Mouse (Mus musculus) embryonic facial prominence, embryonic 13.5 days (tissue): ENCODE measurements around the gene Fgfr2. TPM values are rescaled to one million over a fixed set of nuclear protein-coding genes. Genes with fewer than 3 reads are reported as not detected.

ENCODE experiments used
- ATAC-seq: fragments of 200-750 bp; cut with Nextera tagmentation; 2 replicates; pipeline ENCODE4 v1.8.0; 2017; ENCODE audit warnings: low read depth; ENCODE audit not compliant: insufficient number of reproducible peaks, insufficient read depth, low FRiP score, low TSS enrichment
- H3K27ac ChIP-seq: fragments of 300-500 bp; sonication (generic); 2 replicates; pipeline ENCODE4 v1.5.1; 2015; ENCODE audit warnings: moderate library complexity, mild to moderate bottlenecking, inconsistent platforms
- H3K27me3 ChIP-seq: fragments of 300-500 bp; sonication (generic); 2 replicates; pipeline ENCODE4 v1.6.1; 2015; ENCODE audit warnings: mild to moderate bottlenecking, inconsistent platforms
- H3K36me3 ChIP-seq: fragments of 300-500 bp; sonication (generic); 2 replicates; pipeline ENCODE4 v1.6.1; 2015; ENCODE audit warnings: mild to moderate bottlenecking, inconsistent platforms
- H3K4me1 ChIP-seq: fragments of 300-500 bp; sonication (generic); 2 replicates; pipeline ENCODE4 v1.6.1; 2015; ENCODE audit warnings: inconsistent platforms
- H3K4me2 ChIP-seq: fragments of 300-500 bp; sonication (generic); 2 replicates; pipeline ENCODE4 v1.6.1; 2015; ENCODE audit warnings: moderate library complexity, mild to moderate bottlenecking, inconsistent platforms
- H3K4me3 ChIP-seq: fragments of 300-500 bp; sonication (generic); 2 replicates; pipeline ENCODE4 v1.5.1; 2015; ENCODE audit warnings: mild to moderate bottlenecking, inconsistent platforms
- H3K9ac ChIP-seq: fragments of 300-500 bp; sonication (generic); 2 replicates; pipeline ENCODE4 v1.6.1; 2015; ENCODE audit warnings: mild to moderate bottlenecking, inconsistent platforms
- H3K9me3 ChIP-seq: fragments of 300-500 bp; sonication (generic); 2 replicates; pipeline ENCODE4 v1.6.1; 2016; ENCODE audit warnings: inconsistent platforms
- WGBS: fragments of 180-500 bp; shearing (Covaris S2); methylation state at CpG from one replicate; pipeline ENCODE4 v1.1.7; 2015; ENCODE audit warnings: mixed read lengths; 5-methylcytosine and 5-hydroxymethylcytosine counted together
- polyA plus RNA-seq: library from polyadenylated mRNA; unstranded; fragments of >200 nt; fragmentation: Nextera tagmentation; extraction: Ambion mirVana; gene quantifications from 2 replicates; pipeline ENCODE4 v1.2.1, GENCODE M21; 2015

Fgfr2 gene
- polyA plus RNA-seq, 1 experiment from 2014 or later: 174 TPM

- WGBS: 39% methylated on average over 4 of the region's 4 CpGs
Measured at GRCm38 (mm10) chr7:130800681-130801080, 2322.5 kb downstream of the Fgfr2 start.

DNA sequence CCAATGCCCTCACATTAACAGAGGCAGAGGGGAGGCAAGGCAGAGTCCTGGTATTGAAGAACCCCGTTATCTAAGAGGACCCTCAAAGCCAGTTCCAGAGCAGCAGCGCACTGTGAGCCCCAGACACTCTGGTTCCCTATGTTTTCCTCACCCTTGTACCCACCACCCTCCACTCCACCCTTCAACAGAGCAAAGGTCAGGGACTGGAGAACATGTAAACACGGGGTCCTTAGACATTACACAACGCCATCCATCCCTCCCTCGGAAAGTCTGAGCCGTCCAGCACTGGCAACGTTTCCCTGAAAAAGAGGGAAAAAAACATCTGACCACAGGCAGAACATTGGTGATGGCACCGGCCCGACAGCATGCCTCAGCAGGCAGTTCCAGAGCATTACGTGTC lies 2323.7 kb downstream of the Fgfr2 start:
- Histone ChIP-seq H3K36me3 (no peaks in the 10 kb centered on the region), H3K4me2 (no peak overlapping the region), H3K27ac (no peak overlapping the region), H3K4me3 (no peak overlapping the region), H3K4me1 (peaks cover 17% of the 10 kb centered on the region), H3K27me3 (no peaks in the 10 kb centered on the region), H3K9me3 (no peaks in the 10 kb centered on the region), H3K9ac (no peak overlapping the region)
- no peak for ATAC-seq
- 77% methylated on average over 10 of the region's 10 CpGs for WGBS

More at GRCm38 (mm10) chr7:130800681-130801080, 2322.5 kb downstream of the Fgfr2 start:
- H3K4me1 ChIP-seq: peaks cover 9% of the 10 kb centered on the region
- no peak overlapping the region for H3K9ac ChIP-seq
- H3K36me3 ChIP-seq: no peaks in the 10 kb centered on the region
- no peak overlapping the region for H3K27ac ChIP-seq
- no peaks in the 10 kb centered on the region for H3K9me3 ChIP-seq
- H3K4me3 ChIP-seq: no peak overlapping the region
- no peak for ATAC-seq
- H3K27me3 ChIP-seq: no peaks in the 10 kb centered on the region
- no peak overlapping the region for H3K4me2 ChIP-seq

DNA sequence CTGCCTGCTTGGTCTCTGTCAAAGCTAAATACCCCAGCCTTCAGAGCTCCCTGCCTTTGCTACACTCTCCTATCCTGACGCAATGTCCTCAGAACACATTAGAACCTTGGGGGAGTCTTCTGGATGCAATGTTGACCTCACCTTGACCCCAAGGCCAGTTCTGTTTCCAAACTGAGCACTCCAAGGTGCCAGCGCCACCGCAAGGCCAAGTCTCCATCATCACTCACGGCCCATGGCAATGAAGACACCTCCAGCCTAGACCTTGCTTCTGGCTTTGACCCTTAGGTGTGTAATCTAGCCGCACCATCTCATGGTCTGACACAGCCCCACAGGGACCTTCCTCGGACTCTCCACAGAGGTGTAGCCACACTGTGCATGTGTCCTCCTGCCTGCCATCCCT lies 2325.6 kb downstream of the Fgfr2 start:
- Histone ChIP-seq H3K4me1 (peaks cover 25% of the 10 kb centered on the region), H3K4me2 (no peak overlapping the region), H3K27ac (no peak overlapping the region), H3K36me3 (no peaks in the 10 kb centered on the region), H3K9ac (no peak overlapping the region), H3K4me3 (no peak overlapping the region), H3K9me3 (no peaks in the 10 kb centered on the region), H3K27me3 (no peaks in the 10 kb centered on the region)
- ATAC-seq: no peak
- 86% methylated on average over 6 of the region's 6 CpGs for WGBS

DNA sequence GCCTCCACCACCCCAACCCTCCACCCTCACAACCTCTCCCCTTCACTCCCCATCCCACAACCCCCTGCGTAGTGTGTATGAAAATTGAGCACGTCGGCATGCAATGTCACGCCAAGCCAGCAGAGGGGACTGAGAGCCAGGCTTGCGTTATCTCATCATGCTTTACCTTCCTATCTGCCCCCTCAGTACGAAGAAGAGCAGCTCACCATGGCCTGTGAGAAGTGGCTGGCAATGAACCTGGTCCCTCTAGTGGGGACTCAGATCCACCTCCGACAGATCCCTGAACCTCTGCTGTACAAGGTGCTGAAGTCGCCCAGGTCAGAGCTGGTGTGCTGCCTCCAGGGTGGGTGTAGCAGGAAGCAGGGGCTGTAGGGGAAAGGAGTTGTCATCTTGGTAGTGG lies 2326.4 kb downstream of the Fgfr2 start:
- no peak overlapping the region for H3K4me3 ChIP-seq
- peaks cover 25% of the 10 kb centered on the region for H3K4me1 ChIP-seq
- H3K9me3 ChIP-seq: no peaks in the 10 kb centered on the region
- no peaks in the 10 kb centered on the region for H3K27me3 ChIP-seq
- no peak overlapping the region for H3K9ac ChIP-seq
- no peaks in the 10 kb centered on the region for H3K36me3 ChIP-seq
- no peak overlapping the region for H3K27ac ChIP-seq
- 71% methylated on average over 8 of the region's 8 CpGs for WGBS
- ATAC-seq: no peak
- H3K4me2 ChIP-seq: no peak overlapping the region

- H3K27ac ChIP-seq: no peak overlapping the region
- no peaks in the 10 kb centered on the region for H3K9me3 ChIP-seq
- H3K27me3 ChIP-seq: no peaks in the 10 kb centered on the region
- no peaks in the 10 kb centered on the region for H3K36me3 ChIP-seq
- H3K4me2 ChIP-seq: no peak overlapping the region
- H3K4me3 ChIP-seq: no peak overlapping the region
- ATAC-seq: no peak
- 47% methylated on average over 9 of the region's 9 CpGs for WGBS
- H3K4me1 ChIP-seq: 0 out of 2 replicates have a peak, but pooled peaks cover 16% of the 10 kb centered on the region
- H3K9ac ChIP-seq: no peak overlapping the region
Measured at GRCm38 (mm10) chr7:130793671-130794070, 2329.5 kb downstream of the Fgfr2 start.

- 82% methylated on average over 7 of the region's 7 CpGs for WGBS
- Histone ChIP-seq H3K27ac (no peak overlapping the region), H3K36me3 (no peaks in the 10 kb centered on the region), H3K9me3 (no peaks in the 10 kb centered on the region), H3K4me1 (peaks cover 15% of the 10 kb centered on the region), H3K27me3 (no peaks in the 10 kb centered on the region), H3K4me3 (no peak overlapping the region), H3K9ac (no peak overlapping the region), H3K4me2 (no peak overlapping the region)
- ATAC-seq: no peak
Measured at GRCm38 (mm10) chr7:130789456-130789855, 2333.7 kb downstream of the Fgfr2 start.

DNA sequence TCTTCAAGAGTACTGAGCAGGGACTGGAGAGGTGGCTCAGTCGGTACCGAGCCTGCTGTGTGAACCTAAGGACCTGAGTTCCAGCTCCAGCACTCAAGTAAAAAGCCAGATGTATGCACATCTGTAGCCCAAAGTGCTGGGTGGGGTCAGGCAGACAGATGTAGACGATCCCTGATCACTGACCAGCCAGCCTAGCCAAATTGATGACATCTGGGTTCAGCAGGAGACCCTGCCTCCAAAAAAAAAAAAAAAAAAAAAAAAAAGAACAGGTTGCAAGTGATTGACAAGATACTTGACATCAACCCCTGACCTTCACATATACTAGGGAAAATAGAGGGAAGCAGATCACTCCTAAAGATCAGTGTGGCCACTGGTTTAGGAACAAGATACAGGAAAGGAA lies 2334.2 kb downstream of the Fgfr2 start:
- Histone ChIP-seq H3K9ac (no peak overlapping the region), H3K27ac (no peak overlapping the region), H3K27me3 (no peaks in the 10 kb centered on the region), H3K9me3 (no peaks in the 10 kb centered on the region), H3K4me3 (no peak overlapping the region), H3K4me2 (no peak overlapping the region), H3K4me1 (peaks cover 10% of the 10 kb centered on the region), H3K36me3 (no peaks in the 10 kb centered on the region)
- 69% methylated on average over 3 of the region's 3 CpGs for WGBS
- ATAC-seq: no peak

DNA sequence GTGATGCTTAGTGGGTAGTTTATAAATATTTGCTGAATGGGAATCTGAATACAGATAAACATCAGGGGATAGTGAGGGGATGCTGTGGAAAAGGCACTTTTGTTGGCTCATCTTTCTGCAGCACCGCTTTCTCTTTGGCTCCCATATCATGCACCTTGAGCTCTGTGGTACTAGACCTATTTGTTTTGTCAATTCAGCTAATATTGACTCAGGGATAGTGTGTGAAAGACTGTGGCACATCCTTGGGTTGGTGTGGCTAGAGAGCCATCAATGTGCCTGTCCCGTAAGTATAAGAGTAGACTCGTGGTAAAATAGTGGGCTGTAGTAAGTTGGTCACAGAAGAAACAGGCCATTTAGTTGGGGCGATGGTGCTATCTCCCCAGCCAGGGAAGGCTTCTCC lies 2335.6 kb downstream of the Fgfr2 start:
- H3K4me3 ChIP-seq: no peak overlapping the region
- H3K9me3 ChIP-seq: no peaks in the 10 kb centered on the region
- peaks cover 7% of the 10 kb centered on the region for H3K4me1 ChIP-seq
- H3K27ac ChIP-seq: no peak overlapping the region
- WGBS: 93% methylated on average over 4 of the region's 4 CpGs
- no peak overlapping the region for H3K9ac ChIP-seq
- H3K4me2 ChIP-seq: no peak overlapping the region
- H3K27me3 ChIP-seq: no peaks in the 10 kb centered on the region
- no peaks in the 10 kb centered on the region for H3K36me3 ChIP-seq
- no peak for ATAC-seq

- Histone ChIP-seq H3K27ac (no peak overlapping the region), H3K4me3 (no peak overlapping the region), H3K9ac (no peak overlapping the region), H3K4me2 (no peak overlapping the region), H3K36me3 (no peaks in the 10 kb centered on the region), H3K27me3 (no peaks in the 10 kb centered on the region), H3K9me3 (no peaks in the 10 kb centered on the region), H3K4me1 (peaks cover 7% of the 10 kb centered on the region)
- WGBS: 84% methylated on average over 5 of the region's 5 CpGs
- ATAC-seq: no peak
Measured at GRCm38 (mm10) chr7:130786708-130787107, 2336.4 kb downstream of the Fgfr2 start.

- H3K27ac ChIP-seq: no peak overlapping the region
- H3K9me3 ChIP-seq: no peaks in the 10 kb centered on the region
- no peaks in the 10 kb centered on the region for H3K27me3 ChIP-seq
- H3K4me1 ChIP-seq: peaks cover 7% of the 10 kb centered on the region
- H3K36me3 ChIP-seq: no peaks in the 10 kb centered on the region
- H3K4me2 ChIP-seq: no peak overlapping the region
- no peak overlapping the region for H3K9ac ChIP-seq
- H3K4me3 ChIP-seq: no peak overlapping the region
- no peak for ATAC-seq
- 74% methylated on average over 12 of the region's 12 CpGs for WGBS
Measured at GRCm38 (mm10) chr7:130785923-130786575, 2337.1 kb downstream of the Fgfr2 start.

- Histone ChIP-seq H3K9me3 (no peaks in the 10 kb centered on the region), H3K36me3 (no peaks in the 10 kb centered on the region), H3K4me2 (no peak overlapping the region), H3K4me3 (no peak overlapping the region), H3K27ac (no peak overlapping the region), H3K27me3 (no peaks in the 10 kb centered on the region), H3K4me1 (peaks cover 7% of the 10 kb centered on the region), H3K9ac (no peak overlapping the region)
- WGBS: 79% methylated on average over 5 of the region's 5 CpGs
- no peak for ATAC-seq
Measured at GRCm38 (mm10) chr7:130782501-130783050, 2340.6 kb downstream of the Fgfr2 start.

DNA sequence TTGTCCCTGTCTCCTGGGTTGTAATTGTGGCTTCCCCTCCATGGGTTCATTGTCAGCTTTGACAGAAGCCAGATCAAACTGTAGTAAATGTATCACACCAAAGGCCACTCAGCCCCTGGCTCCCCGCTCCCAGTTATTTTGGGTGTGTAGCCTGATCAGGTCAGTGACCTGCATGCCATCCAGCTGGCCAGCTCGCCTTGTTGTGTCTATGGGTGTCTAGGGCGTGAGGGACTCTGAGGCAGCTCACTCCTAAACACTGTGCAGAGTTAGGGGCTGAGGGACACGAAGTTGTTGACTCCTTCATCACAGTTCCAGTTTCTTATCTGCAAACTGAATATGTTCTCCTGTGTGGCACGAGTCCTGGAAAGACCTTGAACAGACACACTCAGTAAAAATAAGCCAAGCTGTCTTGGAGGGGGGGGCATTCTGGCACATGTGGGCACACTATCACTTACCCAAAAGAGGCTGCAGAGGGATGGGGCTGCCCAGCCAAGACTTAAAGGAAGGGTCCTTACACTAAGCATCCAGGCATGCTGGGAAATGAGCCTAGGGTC lies 2342.2 kb downstream of the Fgfr2 start:
- no peak overlapping the region for H3K4me2 ChIP-seq
- H3K4me3 ChIP-seq: no peak overlapping the region
- H3K9me3 ChIP-seq: no peaks in the 10 kb centered on the region
- no peaks in the 10 kb centered on the region for H3K27me3 ChIP-seq
- no peak overlapping the region for H3K27ac ChIP-seq
- no peak overlapping the region for H3K9ac ChIP-seq
- 80% methylated on average over 5 of the region's 5 CpGs for WGBS
- peaks cover 2% of the 10 kb centered on the region for H3K4me1 ChIP-seq
- ATAC-seq: no peak
- no peaks in the 10 kb centered on the region for H3K36me3 ChIP-seq
